Mouse (Mus musculus): Measurements from ENCODE around the gene Oxct2a. TPM values are rescaled to one million over a fixed set of nuclear protein-coding genes. Genes with fewer than 3 reads are reported as not detected.

Oxct2a gene
- not detected in 2 replicates for polyA plus RNA-seq (2014; fragmentation: Nextera tagmentation; extraction: Ambion mirVana)

- Histone ChIP-seq H3K27me3 (ENCODE audit: control insufficient read depth, insufficient read depth, low read length) (peaks cover 7% of the 10 kb centered on the region), H3K4me2 (ENCODE audit: low read depth) (peak within 1 kb of the TSS; percentile 33), H3K4me3 (ENCODE audit: low read depth, low read length) (peak within 1 kb of the TSS; percentile 8; the same call in 1 of the 2 replicates), H3K9ac (ENCODE audit: low read length) (no peak within 1 kb of the TSS), H3K4me1 (ENCODE audit: control insufficient read depth, insufficient read depth, low read length) (no peaks in the 10 kb centered on the region), H3K36me3 (ENCODE audit: control insufficient read depth, insufficient read depth, low read length) (no peaks in the 10 kb centered on the region), H3K9me3 (ENCODE audit: control insufficient read depth, low read length) (no peaks in the 10 kb centered on the region), H3K27ac (ENCODE audit: low read depth, low read length) (no peak within 1 kb of the TSS)
- WGBS, result 15% methylated on average over 13 of the region's 13 CpGs
- peak; percentile 21 for DNase-seq (ENCODE audit: low spot score)
- no peak for ATAC-seq (ENCODE audit: insufficient read depth, low FRiP score, low TSS enrichment)
Observed at GRCm38 (mm10) chr4:123323534-123323933, at the start of gene Oxct2a. Oxct2a (minus strand) TSS chr4:123323634.

- no peak overlapping the region for H3K4me2 ChIP-seq (ENCODE audit: low read depth)
- H3K27me3 ChIP-seq (ENCODE audit: control insufficient read depth, insufficient read depth, low read length), result no peaks in the 10 kb centered on the region
- no peak for ATAC-seq (ENCODE audit: insufficient read depth, low FRiP score, low TSS enrichment)
- 95% methylated on average over 4 of the region's 4 CpGs for WGBS
- no peak for DNase-seq (ENCODE audit: low spot score)
- no peaks in the 10 kb centered on the region for H3K4me1 ChIP-seq (ENCODE audit: control insufficient read depth, insufficient read depth, low read length)
- H3K9ac ChIP-seq (ENCODE audit: low read length), result no peak overlapping the region
- no peaks in the 10 kb centered on the region for H3K9me3 ChIP-seq (ENCODE audit: control insufficient read depth, low read length)
- H3K4me3 ChIP-seq (ENCODE audit: low read depth, low read length), result no peak overlapping the region
- no peak overlapping the region for H3K27ac ChIP-seq (ENCODE audit: low read depth, low read length)
- peaks cover 8% of the 10 kb centered on the region; the same call in 1 of the 2 replicates for H3K36me3 ChIP-seq (ENCODE audit: control insufficient read depth, insufficient read depth, low read length)
Observed at GRCm38 (mm10) chr4:123363555-123363954, 40.1 kb upstream of the Oxct2a start.

GRCm38 (mm10) chr4:123360771-123361170 is 37.3 kb upstream of the Oxct2a start:
- no peak overlapping the region for H3K4me2 ChIP-seq (ENCODE audit: low read depth)
- peaks cover 5% of the 10 kb centered on the region; the same call in 1 of the 2 replicates for H3K36me3 ChIP-seq (ENCODE audit: control insufficient read depth, insufficient read depth, low read length)
- H3K27ac ChIP-seq (ENCODE audit: low read depth, low read length), result no peak overlapping the region
- no peak overlapping the region for H3K9ac ChIP-seq (ENCODE audit: low read length)
- no peaks in the 10 kb centered on the region for H3K9me3 ChIP-seq (ENCODE audit: control insufficient read depth, low read length)
- no peak for ATAC-seq (ENCODE audit: insufficient read depth, low FRiP score, low TSS enrichment)
- WGBS, result 94% methylated on average over 12 of the region's 12 CpGs
- no peaks in the 10 kb centered on the region for H3K27me3 ChIP-seq (ENCODE audit: control insufficient read depth, insufficient read depth, low read length)
- no peaks in the 10 kb centered on the region for H3K4me1 ChIP-seq (ENCODE audit: control insufficient read depth, insufficient read depth, low read length)
- no peak overlapping the region for H3K4me3 ChIP-seq (ENCODE audit: low read depth, low read length)
- no peak for DNase-seq (ENCODE audit: low spot score)

GRCm38 (mm10) chr4:123358613-123359012 is 35.2 kb upstream of the Oxct2a start:
- 94% methylated on average over 7 of the region's 7 CpGs for WGBS
- Histone ChIP-seq H3K4me2 (ENCODE audit: low read depth) (no peak overlapping the region), H3K9me3 (ENCODE audit: control insufficient read depth, low read length) (no peaks in the 10 kb centered on the region), H3K36me3 (ENCODE audit: control insufficient read depth, insufficient read depth, low read length) (peaks cover 13% of the 10 kb centered on the region), H3K9ac (ENCODE audit: low read length) (no peak overlapping the region), H3K27ac (ENCODE audit: low read depth, low read length) (no peak overlapping the region), H3K27me3 (ENCODE audit: control insufficient read depth, insufficient read depth, low read length) (no peaks in the 10 kb centered on the region), H3K4me1 (ENCODE audit: control insufficient read depth, insufficient read depth, low read length) (no peaks in the 10 kb centered on the region), H3K4me3 (ENCODE audit: low read depth, low read length) (no peak overlapping the region)
- ATAC-seq (ENCODE audit: insufficient read depth, low FRiP score, low TSS enrichment) (no peak), DNase-seq (ENCODE audit: low spot score) (no peak)

- ATAC-seq (ENCODE audit: insufficient read depth, low FRiP score, low TSS enrichment), result no peak
Observed at GRCm38 (mm10) chr4:123355941-123356340, 32.5 kb upstream of the Oxct2a start.

GRCm38 (mm10) chr4:123353271-123353877 is 29.9 kb upstream of the Oxct2a start:
- no peaks in the 10 kb centered on the region for H3K27me3 ChIP-seq (ENCODE audit: control insufficient read depth, insufficient read depth, low read length)
- H3K27ac ChIP-seq (ENCODE audit: low read depth, low read length), result no peak overlapping the region
- H3K9me3 ChIP-seq (ENCODE audit: control insufficient read depth, low read length), result no peaks in the 10 kb centered on the region
- no peak for DNase-seq (ENCODE audit: low spot score)
- no peak overlapping the region for H3K4me3 ChIP-seq (ENCODE audit: low read depth, low read length)
- no peaks in the 10 kb centered on the region for H3K4me1 ChIP-seq (ENCODE audit: control insufficient read depth, insufficient read depth, low read length)
- no peak overlapping the region for H3K9ac ChIP-seq (ENCODE audit: low read length)
- peaks cover 21% of the 10 kb centered on the region for H3K36me3 ChIP-seq (ENCODE audit: control insufficient read depth, insufficient read depth, low read length)
- no peak for ATAC-seq (ENCODE audit: insufficient read depth, low FRiP score, low TSS enrichment)
- H3K4me2 ChIP-seq (ENCODE audit: low read depth), result no peak overlapping the region
- 90% methylated on average over 10 of the region's 10 CpGs for WGBS

More at GRCm38 (mm10) chr4:123355941-123356340, 32.5 kb upstream of the Oxct2a start:
- Histone ChIP-seq H3K9me3 (ENCODE audit: control insufficient read depth, low read length) (no peaks in the 10 kb centered on the region), H3K27me3 (ENCODE audit: control insufficient read depth, insufficient read depth, low read length) (no peaks in the 10 kb centered on the region), H3K4me2 (ENCODE audit: low read depth) (no peak overlapping the region), H3K27ac (ENCODE audit: low read depth, low read length) (no peak overlapping the region), H3K36me3 (ENCODE audit: control insufficient read depth, insufficient read depth, low read length) (peaks cover 23% of the 10 kb centered on the region), H3K4me1 (ENCODE audit: control insufficient read depth, insufficient read depth, low read length) (no peaks in the 10 kb centered on the region), H3K9ac (ENCODE audit: low read length) (no peak overlapping the region), H3K4me3 (ENCODE audit: low read depth, low read length) (no peak overlapping the region)
- no peak for DNase-seq (ENCODE audit: low spot score)
- 93% methylated on average over 8 of the region's 8 CpGs for WGBS

- H3K4me3 ChIP-seq (ENCODE audit: low read depth, low read length), result peak overlapping the region; percentile 49
- H3K9ac ChIP-seq (ENCODE audit: low read length), result no peak overlapping the region
- ATAC-seq (ENCODE audit: insufficient read depth, low FRiP score, low TSS enrichment) (no peak), DNase-seq (ENCODE audit: low spot score) (no peak)
- H3K27me3 ChIP-seq (ENCODE audit: control insufficient read depth, insufficient read depth, low read length), result peaks cover 40% of the 10 kb centered on the region
- peaks cover 6% of the 10 kb centered on the region; the same call in 1 of the 2 replicates for H3K4me1 ChIP-seq (ENCODE audit: control insufficient read depth, insufficient read depth, low read length)
- H3K27ac ChIP-seq (ENCODE audit: low read depth, low read length), result no peak overlapping the region
- H3K36me3 ChIP-seq (ENCODE audit: control insufficient read depth, insufficient read depth, low read length), result no peaks in the 10 kb centered on the region
- no peaks in the 10 kb centered on the region for H3K9me3 ChIP-seq (ENCODE audit: control insufficient read depth, low read length)
- peak overlapping the region; percentile 92 for H3K4me2 ChIP-seq (ENCODE audit: low read depth)
- 5% methylated on average over 6 of the region's 6 CpGs for WGBS
Observed at GRCm38 (mm10) chr4:123343471-123343789, 20.0 kb upstream of the Oxct2a start.

- H3K9ac ChIP-seq (ENCODE audit: low read length), result peak within 1 kb of the TSS; percentile 39; the same call in 1 of the 2 replicates
- H3K4me2 ChIP-seq (ENCODE audit: low read depth), result peak within 1 kb of the TSS; percentile 92
- H3K27me3 ChIP-seq (ENCODE audit: control insufficient read depth, insufficient read depth, low read length), result peaks cover 40% of the 10 kb centered on the region
- H3K36me3 ChIP-seq (ENCODE audit: control insufficient read depth, insufficient read depth, low read length), result no peaks in the 10 kb centered on the region
- peak; percentile 88 for DNase-seq (ENCODE audit: low spot score)
- H3K4me1 ChIP-seq (ENCODE audit: control insufficient read depth, insufficient read depth, low read length), result peaks cover 6% of the 10 kb centered on the region; the same call in 1 of the 2 replicates
- H3K27ac ChIP-seq (ENCODE audit: low read depth, low read length), result no peak within 1 kb of the TSS
- peak within 1 kb of the TSS; percentile 49 for H3K4me3 ChIP-seq (ENCODE audit: low read depth, low read length)
- under 1% methylated on average over 64 of the region's 65 CpGs for WGBS
- H3K9me3 ChIP-seq (ENCODE audit: control insufficient read depth, low read length), result no peaks in the 10 kb centered on the region
- ATAC-seq (ENCODE audit: insufficient read depth, low FRiP score, low TSS enrichment), result peak; percentile 89
Observed at GRCm38 (mm10) chr4:123342642-123343470, 19.4 kb upstream of the Oxct2a start, which contains the start of gene Bmp8a. Bmp8a (minus strand) TSS chr4:123343252.

All from neural tube, embryonic 11.5 days (tissue).